Mouse (Mus musculus): ENCODE results near the gene Ugt1a9. TPM values are rescaled to one million over a fixed set of nuclear protein-coding genes. Genes with fewer than 3 reads are reported as not detected.

The Ugt1a9 gene
- total and polyA plus RNA-seq, 3 experiments, result not detected

DNA sequence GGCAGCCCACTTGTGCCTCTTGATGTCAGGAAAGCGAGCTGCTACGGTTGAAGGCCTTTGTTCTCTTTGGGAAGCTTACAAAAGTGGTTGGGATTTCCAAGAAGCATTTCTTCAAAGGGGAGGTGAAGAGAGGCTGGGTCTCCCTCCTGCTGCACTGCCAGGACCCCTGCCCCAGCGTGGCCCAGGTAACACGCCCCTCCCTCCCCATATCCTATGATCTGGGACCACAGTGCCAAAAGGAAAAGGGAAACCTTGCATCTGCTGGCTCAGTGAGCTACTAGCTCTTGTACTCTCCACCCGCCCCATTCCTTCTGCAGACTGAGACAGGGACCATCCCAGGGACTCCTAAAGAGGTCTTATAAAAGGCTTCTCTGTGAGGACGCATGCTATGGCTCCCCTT, 187.1 kb downstream of the Ugt1a9 start:
- H3K27me3 ChIP-seq (replicated peaks), result peaks cover 6% of the 10 kb centered on the region
- H3K4me3 ChIP-seq (replicated peaks in 1 of 3; ENCODE audit: low read depth in 2 of 3, low read length in 2 of 3, poor library complexity in 1 of 3), result no peak overlapping the region
- no peak for DNase-seq (ENCODE audit: extremely low read depth)
- peaks cover 2 to 29% of the 10 kb centered on the region in 2 experiments; a peak in 3 of 4 replicates for H3K4me1 ChIP-seq (ENCODE audit: control insufficient read depth in 1 of 2, insufficient read depth in 2 of 2)
- H3K9me3 ChIP-seq (replicated peaks; ENCODE audit: low read length), result peaks cover 50% of the 10 kb centered on the region
- H3K4me2 ChIP-seq (ENCODE audit: insufficient read depth, low read depth, poor library complexity, severe bottlenecking), result no peak overlapping the region
- dilution Hi-C loops (cut with MboI; ENCODE audit: extremely low pct_ligation_motif_present, extremely low pct_unique_long_range_greater_than_20kb, low sequenced_read_pairs) (no loop called here), in situ Hi-C loops (cut with MboI; ENCODE audit: low pct_ligation_motif_present, low pct_unique_long_range_greater_than_20kb, low sequenced_read_pairs) (no loop called here)
- peaks cover 3 to 29% of the 10 kb centered on the region in 2 experiments for H3K36me3 ChIP-seq (replicated peaks in 1 of 2; ENCODE audit: control insufficient read depth in 1 of 2, insufficient read depth in 1 of 2, low read length in 1 of 2)
- no peak overlapping the region for H3K9ac ChIP-seq (ENCODE audit: insufficient read depth, low read depth)
- H3K27ac ChIP-seq (ENCODE audit: insufficient read depth, low read depth), result no peak overlapping the region
- no peaks in the 10 kb centered on the region for H3K79me2 ChIP-seq (replicated peaks; ENCODE audit: control insufficient read depth, extremely low read depth, insufficient read depth, poor library complexity, severe bottlenecking)
- TF ChIP-seq MYC (IDR thresholded peaks at IDR 0.05; ENCODE audit: low read depth, low read length), result no peak
- no peak for TF ChIP-seq MAX (IDR thresholded peaks at IDR 0.05; ENCODE audit: low read length)
- no peak for TF ChIP-seq CTCF (conservative IDR thresholded peaks at IDR 0.05 in 1 of 2, IDR thresholded peaks at IDR 0.05 in 1 of 2; ENCODE audit: low read depth in 2 of 2, low read length in 2 of 2)
- no peak for TF ChIP-seq RCOR1 (conservative IDR thresholded peaks at IDR 0.05; ENCODE audit: low read depth, low read length)
- no peak for TF ChIP-seq MAZ (IDR thresholded peaks at IDR 0.05; ENCODE audit: low read depth, low read length)
- TF ChIP-seq GABPA (IDR thresholded peaks at IDR 0.05; ENCODE audit: insufficient replicate concordance, low read depth, low read length), result no peak
- TF ChIP-seq TCF12 (IDR thresholded peaks at IDR 0.05; ENCODE audit: low read depth, low read length), result no peak
- TF ChIP-seq USF1 (IDR thresholded peaks at IDR 0.05; ENCODE audit: low read depth, low read length), result no peak
- no peak for TF ChIP-seq E2F4 (IDR thresholded peaks at IDR 0.05; ENCODE audit: insufficient replicate concordance, low read depth, low read length)
- TF ChIP-seq CHD2 (IDR thresholded peaks at IDR 0.05; ENCODE audit: low read length), result no peak
- no peak for TF ChIP-seq POLR2A (IDR thresholded peaks at IDR 0.05; ENCODE audit: low read depth, low read length)
- no peak for TF ChIP-seq HCFC1 (IDR thresholded peaks at IDR 0.05; ENCODE audit: low read depth, low read length)
- no peak for TF ChIP-seq RAD21 (IDR thresholded peaks at IDR 0.05; ENCODE audit: low read depth, low read length)
- no peak for TF ChIP-seq ZMIZ1 (IDR thresholded peaks at IDR 0.05; ENCODE audit: low read depth, low read length)
- TF ChIP-seq CHD1 (IDR thresholded peaks at IDR 0.05; ENCODE audit: low read depth, low read length), result no peak
- TF ChIP-seq ZNF384 (IDR thresholded peaks at IDR 0.05; ENCODE audit: low read depth, low read length), result no peak
- no peak for TF ChIP-seq ZKSCAN1 (IDR thresholded peaks at IDR 0.05; ENCODE audit: borderline replicate concordance, low read depth, low read length)
- TF ChIP-seq MEF2A (IDR thresholded peaks at IDR 0.05; ENCODE audit: borderline replicate concordance, low read depth, low read length), result no peak
- TF ChIP-seq KAT2A (IDR thresholded peaks at IDR 0.05; ENCODE audit: insufficient replicate concordance, low read length), result no peak
- no peak for TF ChIP-seq ZC3H11A (IDR thresholded peaks at IDR 0.05; ENCODE audit: low read depth, low read length)

DNA sequence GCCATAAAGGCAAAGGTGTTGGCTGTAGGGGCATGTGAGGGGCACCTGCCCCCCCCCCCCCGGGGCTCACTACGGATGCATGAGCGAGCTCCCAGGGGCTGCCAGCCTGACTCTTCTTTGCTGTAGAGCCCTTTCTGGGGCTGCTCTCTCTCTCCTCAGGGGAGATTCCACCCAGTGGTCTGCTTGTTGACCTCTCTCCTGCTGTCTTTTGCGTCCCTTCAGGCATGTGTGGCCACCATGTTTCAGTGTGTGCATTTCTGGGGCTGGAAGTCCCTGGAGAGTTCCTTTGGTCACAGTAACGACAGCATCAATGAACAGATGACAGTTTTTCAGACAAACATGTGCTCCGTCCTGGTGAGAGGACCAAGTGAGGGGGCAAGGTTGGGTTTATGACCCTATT, 187.8 kb downstream of the Ugt1a9 start:
- dilution Hi-C loops (cut with MboI; ENCODE audit: extremely low pct_ligation_motif_present, extremely low pct_unique_long_range_greater_than_20kb, low sequenced_read_pairs), result no loop called here
- Histone ChIP-seq H3K4me2 (ENCODE audit: insufficient read depth, low read depth, poor library complexity, severe bottlenecking) (no peak overlapping the region), H3K9ac (ENCODE audit: insufficient read depth, low read depth) (no peak overlapping the region), H3K27ac (ENCODE audit: insufficient read depth, low read depth) (no peak overlapping the region), H3K36me3 (replicated peaks in 1 of 2; ENCODE audit: control insufficient read depth in 1 of 2, insufficient read depth in 1 of 2, low read length in 1 of 2) (peaks cover 8 to 36% of the 10 kb centered on the region in 2 experiments), H3K27me3 (replicated peaks) (peaks cover 6% of the 10 kb centered on the region), H3K9me3 (replicated peaks; ENCODE audit: low read length) (peaks cover 43% of the 10 kb centered on the region), H3K4me3 (replicated peaks in 1 of 3; ENCODE audit: low read depth in 2 of 3, low read length in 2 of 3, poor library complexity in 1 of 3) (no peak overlapping the region), H3K4me1 (ENCODE audit: control insufficient read depth in 1 of 2, insufficient read depth in 2 of 2) (peaks cover 2 to 29% of the 10 kb centered on the region in 2 experiments; a peak in 3 of 4 replicates), H3K79me2 (replicated peaks; ENCODE audit: control insufficient read depth, extremely low read depth, insufficient read depth, poor library complexity, severe bottlenecking) (no peaks in the 10 kb centered on the region)
- in situ Hi-C loops (cut with MboI; ENCODE audit: low pct_ligation_motif_present, low pct_unique_long_range_greater_than_20kb, low sequenced_read_pairs), result no loop called here
- TF ChIP-seq USF1 (IDR thresholded peaks at IDR 0.05; ENCODE audit: low read depth, low read length), result no peak
- TF ChIP-seq IRF4 (IDR thresholded peaks at IDR 0.05; ENCODE audit: low read depth, low read length), result no peak
- TF ChIP-seq KAT2A (IDR thresholded peaks at IDR 0.05; ENCODE audit: insufficient replicate concordance, low read length), result no peak
- no peak for TF ChIP-seq SMC3 (IDR thresholded peaks at IDR 0.05; ENCODE audit: low read depth, low read length)
- TF ChIP-seq ZMIZ1 (IDR thresholded peaks at IDR 0.05; ENCODE audit: low read depth, low read length), result no peak
- TF ChIP-seq ZKSCAN1 (IDR thresholded peaks at IDR 0.05; ENCODE audit: borderline replicate concordance, low read depth, low read length), result no peak
- TF ChIP-seq TCF12 (IDR thresholded peaks at IDR 0.05; ENCODE audit: low read depth, low read length), result no peak
- no peak for TF ChIP-seq ETS1 (conservative IDR thresholded peaks at IDR 0.05; ENCODE audit: low read depth, low read length)
- no peak for TF ChIP-seq GABPA (IDR thresholded peaks at IDR 0.05; ENCODE audit: insufficient replicate concordance, low read depth, low read length)
- DNase-seq (ENCODE audit: extremely low read depth), result no peak

Measured in CH12.LX (cell line).